Mouse (Mus musculus) intestine, embryonic 14.5 days (tissue): ENCODE data around the gene Hexa. TPM values are rescaled to one million over a fixed set of nuclear protein-coding genes. Genes with fewer than 3 reads are reported as not detected.

Experiments
- ATAC-seq: fragments of 200-750 bp; cut with Nextera tagmentation; replicated peaks from 2 replicates; pipeline ENCODE4 v1.8.0; 2017; ENCODE audit warnings: low read depth, moderate number of reproducible peaks, moderate TSS enrichment, moderate library complexity; ENCODE audit not compliant: low FRiP score, low TSS enrichment
- DNase-seq: peaks from one replicate; pipeline ENCODE4 v3.0.0-alpha.2; 2018; ENCODE audit warnings: low spot score
- H3K27ac ChIP-seq: fragments of 300-500 bp; sonication (generic); 2 replicates; pipeline ENCODE4 v1.5.1; 2014; ENCODE audit warnings: low read depth, mild to moderate bottlenecking, control low read depth
- H3K27me3 ChIP-seq: fragments of 300-500 bp; sonication (generic); replicated peaks from 2 replicates; pipeline ENCODE4 v1.6.1; 2014; ENCODE audit warnings: low read length, control low read depth; ENCODE audit not compliant: control insufficient read depth, insufficient read depth
- H3K36me3 ChIP-seq: fragments of 300-500 bp; sonication (generic); 2 replicates; pipeline ENCODE4 v1.6.1; 2014; ENCODE audit warnings: low read length, control low read depth; ENCODE audit not compliant: control insufficient read depth, insufficient read depth
- H3K4me1 ChIP-seq: fragments of 300-500 bp; sonication (generic); replicated peaks from 2 replicates; pipeline ENCODE4 v1.6.1; 2014; ENCODE audit warnings: low read length, control low read depth, mixed read lengths; ENCODE audit not compliant: control insufficient read depth, insufficient read depth
- H3K4me2 ChIP-seq: fragments of 300-500 bp; sonication (generic); 2 replicates; pipeline ENCODE4 v1.6.1; 2014; ENCODE audit warnings: low read length
- H3K4me3 ChIP-seq: fragments of 300-500 bp; sonication (generic); 2 replicates; pipeline ENCODE4 v1.5.1; 2014; ENCODE audit warnings: low read depth, low read length, control low read depth, mixed read lengths
- H3K9ac ChIP-seq: fragments of 300-500 bp; sonication (generic); 2 replicates; pipeline ENCODE4 v1.6.1; 2014; ENCODE audit warnings: mild to moderate bottlenecking, low read length
- H3K9me3 ChIP-seq: fragments of 300-500 bp; sonication (generic); 2 replicates; pipeline ENCODE4 v1.6.1; 2016; ENCODE audit warnings: low read length, control low read depth; ENCODE audit not compliant: control insufficient read depth
- WGBS: fragments of 180-500 bp; shearing (Covaris S2); extraction: QIAGEN DNeasy Blood & Tissue Kit; methylation state at CpG from one replicate; pipeline ENCODE4 v1.1.7; 2014; 5-methylcytosine and 5-hydroxymethylcytosine counted together
- polyA plus RNA-seq: library from polyadenylated mRNA; unstranded; fragments of >200 nt; fragmentation: Nextera tagmentation; extraction: Ambion mirVana; gene quantifications from 2 replicates; pipeline ENCODE4 v1.2.1, GENCODE M21; 2014

Hexa gene
- polyA plus RNA-seq, 1 experiment from 2014 or later = 79.2 TPM

DNA sequence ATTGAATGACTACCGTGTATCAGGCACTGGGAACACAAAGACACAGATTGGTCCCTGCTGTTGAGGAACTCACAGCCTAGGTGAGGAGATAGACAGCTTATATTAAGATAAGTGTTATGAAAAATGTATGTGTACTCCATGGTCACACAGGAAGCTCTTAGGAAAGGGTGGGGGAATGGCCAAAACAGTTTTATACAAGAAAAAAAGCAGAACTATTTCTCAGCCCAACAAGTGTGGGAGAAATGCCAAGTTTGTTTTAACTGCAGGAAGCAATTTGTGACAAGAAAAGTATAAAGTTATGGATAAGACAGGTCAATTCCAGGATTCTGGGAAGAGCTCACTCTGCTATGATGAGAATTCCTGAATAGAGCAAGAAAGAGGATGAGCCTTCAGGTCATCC is 8.5 kb downstream of the Hexa start:
- Histone ChIP-seq H3K4me3 (no peak overlapping the region), H3K27me3 (no peaks in the 10 kb centered on the region), H3K9ac (no peak overlapping the region), H3K4me2 (no peak overlapping the region), H3K36me3 (0 out of 2 replicates have a peak, but pooled peaks cover 4% of the 10 kb centered on the region), H3K9me3 (no peaks in the 10 kb centered on the region), H3K27ac (no peak overlapping the region), H3K4me1 (no peaks in the 10 kb centered on the region)
- no peak for DNase-seq
- 80% methylated on average over 1 of the region's 1 CpGs for WGBS
- no peak for ATAC-seq

DNA sequence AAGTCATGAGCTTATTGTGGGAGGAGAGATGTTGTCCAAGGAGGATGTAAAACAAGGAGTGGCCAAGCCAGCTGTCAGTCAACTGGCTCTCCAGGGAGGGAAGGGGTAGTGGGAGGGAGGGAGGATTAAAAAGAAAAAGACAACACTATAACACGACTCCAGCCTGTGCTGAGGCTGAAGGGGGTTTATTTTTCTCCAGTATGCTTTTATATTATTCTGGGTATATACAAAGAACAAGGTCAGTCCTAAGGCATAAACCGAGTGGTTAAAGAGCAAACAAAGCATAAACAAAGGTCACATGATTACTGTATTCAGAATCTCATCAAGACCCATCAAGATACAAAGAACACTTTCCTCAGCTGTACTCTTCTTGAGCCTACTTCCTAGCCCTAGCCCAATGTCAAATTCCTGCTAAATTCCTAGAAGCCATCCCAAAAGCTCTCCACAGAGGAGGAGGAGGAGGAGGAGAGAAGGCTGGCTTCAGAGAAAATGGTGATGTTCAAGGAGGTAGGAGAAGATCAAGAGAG is 9.7 kb downstream of the Hexa start:
- H3K4me3 ChIP-seq = no peak overlapping the region
- DNase-seq (no peak), ATAC-seq (no peak)
- 0 out of 2 replicates have a peak, but pooled peaks cover 4% of the 10 kb centered on the region for H3K36me3 ChIP-seq
- H3K27ac ChIP-seq = no peak overlapping the region
- no peaks in the 10 kb centered on the region for H3K4me1 ChIP-seq
- no peaks in the 10 kb centered on the region for H3K27me3 ChIP-seq
- no peak overlapping the region for H3K9ac ChIP-seq
- no peaks in the 10 kb centered on the region for H3K9me3 ChIP-seq
- no peak overlapping the region for H3K4me2 ChIP-seq
- 71% methylated on average over 2 of the region's 2 CpGs for whole genome bisulfite sequencing

DNA sequence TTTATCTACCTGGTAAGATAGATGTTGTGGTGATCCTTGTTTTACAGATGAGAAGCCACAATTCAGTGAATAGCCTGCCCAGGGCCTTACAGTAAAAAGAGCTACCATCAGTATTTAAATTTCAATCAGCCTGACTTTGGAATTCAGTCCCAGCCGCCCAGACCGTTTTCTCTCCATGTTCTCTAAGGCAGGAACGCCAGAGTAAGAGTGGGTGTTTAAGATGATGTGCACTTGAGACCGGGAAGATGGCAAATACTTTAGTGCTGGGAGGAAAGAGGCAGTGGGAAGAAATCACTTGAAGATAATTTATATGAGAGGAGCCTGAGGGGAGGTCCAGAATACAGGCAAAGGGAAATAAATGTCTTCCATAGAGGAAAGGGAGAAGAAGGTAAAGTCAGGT is 10.7 kb downstream of the Hexa start:
- H3K27ac ChIP-seq = no peak overlapping the region
- H3K4me1 ChIP-seq = no peaks in the 10 kb centered on the region
- H3K27me3 ChIP-seq = no peaks in the 10 kb centered on the region
- no peak overlapping the region for H3K4me2 ChIP-seq
- H3K9ac ChIP-seq = no peak overlapping the region
- WGBS = 82% methylated on average over 4 of the region's 4 CpGs
- ATAC-seq (no peak), DNase-seq (no peak)
- H3K4me3 ChIP-seq = no peak overlapping the region
- no peaks in the 10 kb centered on the region for H3K9me3 ChIP-seq
- peaks cover 9% of the 10 kb centered on the region for H3K36me3 ChIP-seq

DNA sequence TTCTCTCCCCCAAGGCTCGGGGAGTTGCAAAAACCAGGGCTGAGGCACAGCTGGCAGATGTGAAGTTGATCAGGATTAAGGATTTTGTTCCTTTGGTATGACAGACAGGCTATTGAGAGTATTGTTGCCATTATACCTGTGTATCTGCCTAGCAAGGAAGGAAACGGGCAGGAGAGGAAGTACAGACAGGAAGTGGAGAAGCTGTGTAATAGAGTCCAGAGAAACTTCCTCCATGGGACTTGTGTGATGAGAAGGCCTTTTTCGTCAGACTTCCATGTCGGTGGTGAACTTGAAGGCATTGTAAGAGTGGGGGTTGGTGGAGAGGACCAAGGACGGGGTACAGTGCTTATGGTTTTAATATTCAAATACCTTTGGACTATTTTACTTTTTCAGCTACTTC is 11.7 kb downstream of the Hexa start:
- Histone ChIP-seq H3K27me3 (no peaks in the 10 kb centered on the region), H3K4me2 (no peak overlapping the region), H3K4me1 (no peaks in the 10 kb centered on the region), H3K36me3 (peaks cover 15% of the 10 kb centered on the region), H3K9me3 (no peaks in the 10 kb centered on the region), H3K27ac (no peak overlapping the region), H3K4me3 (no peak overlapping the region), H3K9ac (no peak overlapping the region)
- ATAC-seq (no peak), DNase-seq (no peak)
- WGBS = 77% methylated on average over 5 of the region's 5 CpGs

DNA sequence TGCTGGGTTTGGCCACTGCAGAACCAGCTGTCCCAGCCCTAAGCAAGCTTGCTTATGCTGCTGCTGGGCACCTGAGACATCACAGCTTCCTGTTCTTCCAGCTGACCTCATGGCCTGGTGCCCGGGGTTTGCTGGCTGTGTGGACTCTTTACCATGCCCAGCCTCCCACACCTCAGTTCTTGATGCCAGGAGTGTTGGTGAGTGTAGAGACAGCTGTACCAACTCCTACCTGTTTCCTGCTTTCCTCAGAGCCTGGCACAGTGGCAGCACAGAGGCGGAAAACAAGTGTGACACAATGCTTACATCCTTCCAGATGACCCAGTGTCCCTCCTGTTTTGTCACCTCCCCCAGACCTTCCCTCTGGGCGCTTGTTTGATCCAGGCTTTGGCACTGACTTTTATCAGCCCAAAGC is 12.3 kb downstream of the Hexa start:
- H3K9me3 ChIP-seq = no peaks in the 10 kb centered on the region
- H3K36me3 ChIP-seq = peaks cover 18% of the 10 kb centered on the region
- H3K27me3 ChIP-seq = no peaks in the 10 kb centered on the region
- no peak overlapping the region for H3K4me3 ChIP-seq
- no peaks in the 10 kb centered on the region for H3K4me1 ChIP-seq
- WGBS = 69% methylated on average over 3 of the region's 3 CpGs
- no peak overlapping the region for H3K27ac ChIP-seq
- H3K4me2 ChIP-seq = no peak overlapping the region
- DNase-seq (no peak), ATAC-seq (no peak)
- no peak overlapping the region for H3K9ac ChIP-seq

DNA sequence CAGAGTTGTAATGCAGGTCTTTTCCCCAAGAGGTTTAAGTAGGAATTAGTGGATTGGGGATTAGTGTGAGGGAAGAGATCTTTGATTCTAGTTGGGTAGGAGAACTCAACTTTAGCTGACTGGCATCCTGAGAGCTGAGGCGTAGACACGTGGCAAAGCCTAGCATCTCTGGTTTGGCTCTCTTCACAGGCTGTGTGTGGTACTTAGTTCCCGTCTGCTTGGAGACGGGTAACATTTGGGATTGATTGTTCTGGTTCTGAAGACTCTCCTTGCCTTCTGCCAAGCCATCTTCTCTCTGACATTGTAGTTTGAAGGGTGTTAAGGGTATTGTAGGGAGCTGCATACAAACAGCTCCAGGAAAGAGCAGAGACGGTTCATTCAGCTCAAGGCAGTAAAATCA is 13.3 kb downstream of the Hexa start:
- H3K4me2 ChIP-seq = no peak overlapping the region
- ATAC-seq (no peak), DNase-seq (no peak)
- no peak overlapping the region for H3K9ac ChIP-seq
- H3K27ac ChIP-seq = no peak overlapping the region
- H3K27me3 ChIP-seq = no peaks in the 10 kb centered on the region
- no peak overlapping the region for H3K4me3 ChIP-seq
- H3K9me3 ChIP-seq = no peaks in the 10 kb centered on the region
- H3K36me3 ChIP-seq = peaks cover 20% of the 10 kb centered on the region
- 87% methylated on average over 5 of the region's 5 CpGs for WGBS
- no peaks in the 10 kb centered on the region for H3K4me1 ChIP-seq

DNA sequence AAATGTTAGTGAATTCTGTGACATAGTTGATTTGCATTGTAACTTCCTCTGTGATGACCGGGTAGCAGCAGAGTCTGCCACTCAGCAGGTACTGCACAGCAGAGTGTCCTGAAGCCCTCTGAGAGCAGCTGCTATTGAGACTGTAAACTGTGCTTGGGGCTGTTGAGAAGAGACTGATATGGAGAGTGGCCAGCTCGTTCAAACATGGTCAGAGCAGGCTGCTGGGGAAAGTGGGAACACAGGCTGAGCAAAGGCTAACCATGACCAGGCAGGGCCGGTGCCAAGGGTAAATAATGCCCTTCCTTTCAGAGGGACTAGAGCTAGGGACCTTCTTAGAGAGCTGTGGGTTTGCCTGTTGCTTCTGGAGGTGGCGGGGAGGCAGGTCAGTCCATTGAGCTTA is 14.4 kb downstream of the Hexa start:
- Histone ChIP-seq H3K9me3 (no peaks in the 10 kb centered on the region), H3K27me3 (no peaks in the 10 kb centered on the region), H3K27ac (no peak overlapping the region), H3K36me3 (peaks cover 26% of the 10 kb centered on the region), H3K9ac (no peak overlapping the region), H3K4me2 (no peak overlapping the region), H3K4me3 (no peak overlapping the region), H3K4me1 (no peaks in the 10 kb centered on the region)
- no peak for DNase-seq
- ATAC-seq = no peak
- 85% methylated on average over 4 of the region's 4 CpGs for WGBS

DNA sequence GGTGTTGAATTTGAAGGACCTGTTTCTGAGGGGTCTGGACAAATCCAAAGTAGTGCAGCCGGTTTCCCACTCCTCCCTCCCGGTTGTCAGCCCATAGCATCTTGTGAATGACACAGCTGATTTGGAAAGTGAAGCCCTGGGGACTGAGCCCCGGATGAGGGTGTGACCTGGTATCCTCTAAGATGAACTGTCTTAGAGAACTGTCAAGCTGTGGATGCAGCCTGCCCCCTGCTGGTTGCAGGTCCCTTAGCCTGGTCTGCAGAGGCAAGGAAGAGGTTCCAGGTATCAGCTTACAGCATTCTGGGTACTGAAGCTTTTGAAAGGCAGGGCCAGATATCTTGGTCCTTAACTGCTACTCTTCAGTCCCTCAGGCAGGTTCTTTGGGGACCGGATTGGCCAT is 26.3 kb downstream of the Hexa start:
- ATAC-seq = no peak
- WGBS = 23% methylated on average over 4 of the region's 4 CpGs

DNA sequence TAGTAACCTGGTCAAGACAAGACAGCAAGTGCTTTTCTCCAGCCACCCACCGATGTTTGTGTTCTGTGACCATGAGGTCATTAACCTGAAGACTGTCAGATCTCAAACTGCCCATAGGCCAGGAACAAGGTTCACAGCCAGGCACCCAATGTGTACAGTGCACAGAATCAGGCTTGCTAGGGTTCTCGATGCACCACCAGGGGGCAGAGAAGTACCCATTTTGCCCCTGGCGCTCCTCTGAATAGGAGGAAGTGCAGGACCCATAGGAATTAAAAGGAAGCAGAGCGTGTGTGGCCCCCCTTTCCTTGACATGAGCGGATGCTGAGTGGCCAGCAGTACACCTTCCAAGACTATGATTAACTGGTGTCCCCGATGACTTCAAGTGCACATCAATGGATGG is 27.8 kb downstream of the Hexa start:
- H3K27ac ChIP-seq = no peak overlapping the region
- no peaks in the 10 kb centered on the region for H3K4me1 ChIP-seq
- WGBS = 27% methylated on average over 6 of the region's 6 CpGs

More for the DNA sequence above, 26.3 kb downstream of the Hexa start:
- DNase-seq = peak; percentile 81
- H3K27me3 ChIP-seq = no peaks in the 10 kb centered on the region
- no peak overlapping the region for H3K4me2 ChIP-seq
- no peak overlapping the region for H3K4me3 ChIP-seq
- H3K27ac ChIP-seq = no peak overlapping the region
- H3K4me1 ChIP-seq = no peaks in the 10 kb centered on the region
- H3K36me3 ChIP-seq = peaks cover 38% of the 10 kb centered on the region
- H3K9me3 ChIP-seq = no peaks in the 10 kb centered on the region
- no peak overlapping the region for H3K9ac ChIP-seq

More for the DNA sequence above, 27.8 kb downstream of the Hexa start:
- Histone ChIP-seq H3K9me3 (no peaks in the 10 kb centered on the region), H3K4me3 (no peak overlapping the region), H3K27me3 (no peaks in the 10 kb centered on the region), H3K9ac (no peak overlapping the region), H3K36me3 (peaks cover 27% of the 10 kb centered on the region), H3K4me2 (no peak overlapping the region)
- DNase-seq (peak; percentile 77), ATAC-seq (peak; percentile 83)
